ENCODE assay signal across 9 mouse cellular contexts in genomic region chr7:142563168-142563567, GRCm38 (mm10). TPM values are rescaled to one million over a fixed set of nuclear protein-coding genes. Genes with fewer than 3 reads are reported as not detected.
DNase-seq lines count a peak whose midpoint lies in the region.
"Had no signal": no experiment of that assay in that cellular context is flagged by ENCODE, and none has a peak within 500 bp of the region (broad histone marks: within the 10 kb centered on the region; RNA-seq: fewer than 3 reads in every experiment).

No protein-coding gene starts in this region.

- peaks cover 86% of the 10 kb centered on the region for H3K4me1 ChIP-seq in limb, embryonic 10.5 days

- H3K36me3 ChIP-seq in limb, embryonic 10.5 days, result no peaks in the 10 kb centered on the region
- H3K36me3 ChIP-seq: hindbrain, embryonic 15.5 days had no signal

- H3K9me3 ChIP-seq in limb, embryonic 10.5 days (replicated peaks), result no peaks in the 10 kb centered on the region
- H3K9me3 ChIP-seq: hindbrain, embryonic 15.5 days had no signal

- DNase-seq in embryo, embryonic 10 days (ENCODE audit: low spot score), result peak; percentile 65
- DNase-seq in embryo, embryonic 9.5 days (ENCODE audit: extremely low spot score), result no peak
- DNase-seq in lung, postnatal 10 days, result peak; percentile 21
- DNase-seq in lung, postnatal 4 days, result no peak
- DNase-seq in limb, embryonic 10.5 days (ENCODE audit: low spot score), result peak; percentile 58
- peak; percentile 57 for DNase-seq in retina, embryonic 14.5 days (ENCODE audit: low spot score)
- no peak for DNase-seq in right cerebral cortex, postnatal 4 days
- DNase-seq in left cerebral cortex, postnatal 25 days (ENCODE audit: low spot score in 2 of 2), result no peak

- 4% methylated on average over 6 of the region's 6 CpGs for WGBS in limb, embryonic 10.5 days

- H3K27me3 ChIP-seq in limb, embryonic 10.5 days (ENCODE audit: low read depth, poor library complexity, severe bottlenecking), result no peaks in the 10 kb centered on the region
- H3K27me3 ChIP-seq: hindbrain, embryonic 15.5 days had no signal

- peak overlapping the region; percentile 92 for H3K27ac ChIP-seq in limb, embryonic 10.5 days
- H3K27ac ChIP-seq: hindbrain, embryonic 15.5 days had no signal

- 0 out of 2 replicates have a peak overlapping the region, but pooled peaks have one; percentile 0 for H3K4me3 ChIP-seq in limb, embryonic 10.5 days
- H3K4me3 ChIP-seq: hindbrain, embryonic 15.5 days had no signal

- intact Hi-C loops in left cerebral cortex, postnatal 25 days (cut with DNase I), result no loop called here

RNA-seq across cellular contexts. Expression of gene Mrpl23, which starts 30.7 kb away (rescaled TPM):
- 25.9 and 33.7 TPM in 2 replicates for polyA plus RNA-seq in limb, embryonic 10.5 days (2016; fragmentation: Nextera tagmentation; extraction: Ambion mirVana)
- total RNA-seq in left cerebral cortex, postnatal 25 days (2021), result 1 to 10 TPM; 3.3 to 6.9 TPM

Comparison
In these comparisons a context has a peak if more than half of its experiments do, and no peak if none do; other contexts are left out.
1. DNase-seq: peak in embryo, embryonic 10 days (single experiment), lung, postnatal 10 days (single experiment), limb, embryonic 10.5 days (single experiment) and retina, embryonic 14.5 days (single experiment); none in embryo, embryonic 9.5 days (single experiment), lung, postnatal 4 days (0 of 2), right cerebral cortex, postnatal 4 days (single experiment) and left cerebral cortex, postnatal 25 days (0 of 2).